In genomic region chr13:54425269-54425668, GRCm38 (mm10) we compare ENCODE assay signal across 8 mouse cellular contexts. TPM values are rescaled to one million over a fixed set of nuclear protein-coding genes. Genes with fewer than 3 reads are reported as not detected.
A peak's percentile ranks its signal among the peaks of the same experiment; 100 is the strongest.
DNase-seq lines count a peak whose midpoint lies in the region; ATAC-seq lines count a peak whose summit lies in the region.

No protein-coding gene starts in this region.

- 29% methylated on average over 2 of the region's 2 CpGs for WGBS in hindbrain, embryonic 15.5 days

- peaks cover 14% of the 10 kb centered on the region for H3K4me1 ChIP-seq in hindbrain, embryonic 15.5 days (replicated peaks)

- peak; percentile 74; the same call in 1 of the 2 replicates for ATAC-seq in hindbrain, embryonic 15.5 days (ENCODE audit: low FRiP score, low read depth)

- DNase-seq in embryo, embryonic 10 days (ENCODE audit: low spot score): peak; percentile 32
- DNase-seq in embryo, embryonic 9.5 days (ENCODE audit: extremely low spot score): no peak
- peak; percentile 47 for DNase-seq in liver
- DNase-seq in neural tube, embryonic 10.5 days (ENCODE audit: extremely low spot score, low spot score): peak; percentile 22
- DNase-seq in frontal cortex, postnatal 25 days (ENCODE audit: low spot score in 2 of 2): no peak
- DNase-seq in right cerebral cortex, postnatal 25 days: no peak
- DNase-seq in layer of hippocampus, adult 18-20 months (ENCODE audit: low spot score in 2 of 2): no peak

- H3K27me3 ChIP-seq in hindbrain, embryonic 15.5 days: no peaks in the 10 kb centered on the region

- no peak overlapping the region for H3K4me2 ChIP-seq in hindbrain, embryonic 15.5 days

- no peak overlapping the region for H3K9ac ChIP-seq in hindbrain, embryonic 15.5 days

- peak overlapping the region; percentile 7; the same call in 1 of the 2 replicates for H3K27ac ChIP-seq in hindbrain, embryonic 15.5 days (replicated peaks)

- no peak overlapping the region for H3K4me3 ChIP-seq in hindbrain, embryonic 15.5 days

- H3K36me3 ChIP-seq in hindbrain, embryonic 15.5 days: no peaks in the 10 kb centered on the region

- H3K9me3 ChIP-seq in hindbrain, embryonic 15.5 days: no peaks in the 10 kb centered on the region

RNA-seq across cellular contexts. Expression of gene Thoc3, which starts 43.4 kb away (rescaled TPM):
- polyA plus RNA-seq in hindbrain, embryonic 15.5 days (2015; fragmentation: Nextera tagmentation; extraction: Ambion mirVana): 97.1 and 102 TPM in 2 replicates
- total RNA-seq in layer of hippocampus, adult 18-20 months (2021): 10 to 100 TPM; 27.9 to 41.2 TPM

RNA-seq across cellular contexts. Expression of gene Cplx2, which starts 54.1 kb away (rescaled TPM):
- 27.9 and 31.2 TPM in 2 replicates for polyA plus RNA-seq in hindbrain, embryonic 15.5 days (2015; fragmentation: Nextera tagmentation; extraction: Ambion mirVana)
- total RNA-seq in layer of hippocampus, adult 18-20 months (2021): 100 to 1,000 TPM; 963 to 982 TPM

Comparison
In these comparisons a context has a peak if more than half of its experiments do, and no peak if none do; other contexts are left out.
1. DNase-seq: peak in embryo, embryonic 10 days (single experiment), liver (single experiment) and neural tube, embryonic 10.5 days (single experiment); none in embryo, embryonic 9.5 days (single experiment), frontal cortex, postnatal 25 days (0 of 2), right cerebral cortex, postnatal 25 days (single experiment) and layer of hippocampus, adult 18-20 months (0 of 2).